Mouse (Mus musculus) heart, embryonic 15.5 days (tissue): Measurements from ENCODE around the gene Sorl1. TPM values are rescaled to one million over a fixed set of nuclear protein-coding genes. Genes with fewer than 3 reads are reported as not detected.

Experiments used
- ATAC-seq: fragments of 200-750 bp; cut with Nextera tagmentation; replicated peaks from 2 replicates; pipeline ENCODE4 v1.8.0; 2017; ENCODE audit warnings: low read depth, moderate TSS enrichment; ENCODE audit not compliant: insufficient number of reproducible peaks, insufficient read depth, low FRiP score
- H3K27ac ChIP-seq: fragments of 300-500 bp; sonication (generic); 2 replicates; pipeline ENCODE4 v1.5.1; 2015; ENCODE audit warnings: mild to moderate bottlenecking, inconsistent platforms
- H3K27me3 ChIP-seq: fragments of 300-500 bp; sonication (generic); 2 replicates; pipeline ENCODE4 v1.6.1; 2015; ENCODE audit warnings: inconsistent platforms
- H3K36me3 ChIP-seq: fragments of 300-500 bp; sonication (generic); 2 replicates; pipeline ENCODE4 v1.6.1; 2015; ENCODE audit warnings: mild to moderate bottlenecking, inconsistent platforms
- H3K4me1 ChIP-seq: fragments of 300-500 bp; sonication (generic); replicated peaks from 2 replicates; pipeline ENCODE4 v1.6.1; 2015; ENCODE audit warnings: inconsistent platforms
- H3K4me2 ChIP-seq: fragments of 300-500 bp; sonication (generic); 2 replicates; pipeline ENCODE4 v1.6.1; 2015; ENCODE audit warnings: inconsistent platforms, mild to moderate bottlenecking, moderate library complexity
- H3K4me3 ChIP-seq: fragments of 300-500 bp; sonication (generic); 2 replicates; pipeline ENCODE4 v1.5.1; 2015; ENCODE audit warnings: mild to moderate bottlenecking, inconsistent platforms
- H3K9ac ChIP-seq: fragments of 300-500 bp; sonication (generic); 2 replicates; pipeline ENCODE4 v1.6.1; 2015; ENCODE audit warnings: mild to moderate bottlenecking, inconsistent platforms
- H3K9me3 ChIP-seq: fragments of 300-500 bp; sonication (generic); replicated peaks from 2 replicates; pipeline ENCODE4 v1.6.1; 2016; ENCODE audit warnings: inconsistent platforms
- WGBS: fragments of 180-500 bp; shearing (Covaris S2); methylation state at CpG from one replicate; pipeline ENCODE4 v1.1.7; 2015; ENCODE audit warnings: mixed read lengths; 5-methylcytosine and 5-hydroxymethylcytosine counted together
- polyA plus RNA-seq: library from polyadenylated mRNA; unstranded; fragments of >200 nt; fragmentation: Nextera tagmentation; extraction: Ambion mirVana; gene quantifications from 2 replicates; pipeline ENCODE4 v1.2.1, GENCODE M21; 2015

Sorl1 gene
- 2.3 and 4.8 TPM in 2 replicates for polyA plus RNA-seq

DNA sequence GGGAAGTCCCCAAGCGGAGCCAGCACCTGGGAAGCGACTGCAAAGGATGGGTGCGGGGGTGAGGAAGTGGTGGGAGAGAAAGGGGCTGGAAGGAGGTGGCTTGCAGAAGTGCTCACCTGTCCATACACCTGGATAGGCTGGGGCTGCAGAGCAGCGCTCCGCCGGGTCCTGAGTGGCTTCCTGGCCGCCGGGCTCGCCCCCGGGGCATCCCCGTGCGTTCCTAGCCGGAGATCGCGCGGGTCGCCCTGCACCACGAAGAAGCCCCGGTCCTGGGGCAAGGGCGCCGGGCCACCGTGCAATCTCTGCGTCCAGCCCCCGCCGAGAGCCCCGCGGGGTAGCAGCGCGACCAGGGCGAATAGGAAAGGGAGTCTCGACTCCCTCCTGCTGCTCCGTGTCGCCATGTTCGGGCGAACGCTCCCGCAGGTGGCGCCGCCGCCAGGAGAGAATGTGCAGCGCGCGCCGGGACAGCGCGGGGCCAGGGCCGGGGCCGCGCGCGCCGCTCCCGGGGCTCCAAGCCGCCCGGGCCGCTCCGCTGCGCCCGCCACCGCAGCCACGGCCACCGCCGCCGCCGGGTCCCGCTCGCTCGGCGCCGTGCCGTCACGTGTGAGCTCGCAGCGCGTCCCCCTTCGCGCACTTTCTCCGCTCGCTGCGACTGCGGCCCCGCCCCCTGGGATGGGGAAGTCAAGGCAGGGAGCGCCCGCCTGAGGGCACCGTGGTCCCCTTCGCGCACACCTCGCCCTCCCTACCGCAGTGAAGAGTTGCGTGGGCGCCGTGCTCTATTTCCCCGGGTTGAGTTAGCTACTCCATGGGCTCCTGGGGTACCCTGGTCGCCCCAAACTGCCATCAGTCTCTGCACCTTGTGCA lies at the start of gene Sorl1:
Gene Sorl1 (minus strand): TSS at position 585 of the 864 bp plus-strand sequence.
- no peaks in the 10 kb centered on the region for H3K9me3 ChIP-seq
- peaks cover 29% of the 10 kb centered on the region for H3K27me3 ChIP-seq
- H3K4me3 ChIP-seq, result peak within 1 kb of the TSS; percentile 72
- peak within 1 kb of the TSS; percentile 67 for H3K9ac ChIP-seq
- ATAC-seq, result peak; percentile 78
- WGBS, result under 1% methylated on average over 78 of the region's 94 CpGs
- H3K4me2 ChIP-seq, result peak within 1 kb of the TSS; percentile 90
- H3K27ac ChIP-seq, result peak within 1 kb of the TSS; percentile 41; the same call in 1 of the 2 replicates
- peaks cover 12% of the 10 kb centered on the region for H3K4me1 ChIP-seq
- no peaks in the 10 kb centered on the region for H3K36me3 ChIP-seq

DNA sequence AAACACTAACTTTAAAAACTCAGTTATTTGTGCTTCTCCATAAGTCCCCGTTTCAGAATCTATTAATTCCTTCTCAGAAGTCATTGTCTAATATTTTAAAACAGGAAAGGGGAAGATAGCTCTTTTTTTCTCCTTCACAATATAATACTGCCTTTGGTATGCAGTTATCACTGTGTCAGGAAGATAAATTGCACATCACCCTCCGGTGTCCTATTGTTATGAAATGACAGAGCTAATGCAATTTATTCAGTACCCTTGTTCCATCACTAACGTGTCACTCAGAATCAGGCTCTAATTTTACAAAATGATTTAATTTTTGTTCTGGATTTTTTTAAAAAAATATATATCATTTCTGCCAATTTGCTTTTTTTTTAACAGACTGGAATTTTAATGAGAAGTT lies 49.7 kb upstream of the Sorl1 start:
- H3K4me2 ChIP-seq, result no peak overlapping the region
- H3K9me3 ChIP-seq, result no peaks in the 10 kb centered on the region
- no peak for ATAC-seq
- H3K36me3 ChIP-seq, result no peaks in the 10 kb centered on the region
- H3K9ac ChIP-seq, result no peak overlapping the region
- H3K27me3 ChIP-seq, result no peaks in the 10 kb centered on the region
- H3K27ac ChIP-seq, result no peak overlapping the region
- 56% methylated on average over 3 of the region's 3 CpGs for WGBS
- H3K4me1 ChIP-seq, result no peaks in the 10 kb centered on the region
- no peak overlapping the region for H3K4me3 ChIP-seq

DNA sequence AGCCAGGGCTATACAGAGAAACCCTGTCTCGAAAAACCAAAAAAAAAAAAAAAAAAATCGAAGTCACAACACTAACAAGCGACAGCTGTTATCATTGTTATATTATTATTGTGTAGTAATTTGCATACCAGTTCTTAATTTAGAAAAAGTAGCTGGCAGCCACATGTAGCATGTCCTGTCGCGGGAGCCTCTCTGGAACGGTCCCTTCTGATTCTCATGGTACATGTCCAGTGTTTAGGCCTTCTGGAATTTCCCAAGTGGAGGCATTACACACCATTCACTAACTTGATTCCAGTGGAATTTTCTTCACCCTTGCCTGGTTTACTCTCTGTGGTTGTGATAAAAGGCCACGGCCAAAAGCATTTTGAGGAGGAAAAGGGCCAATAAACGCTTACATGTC lies 45.4 kb upstream of the Sorl1 start:
- ATAC-seq, result no peak
- no peak overlapping the region for H3K4me2 ChIP-seq

DNA sequence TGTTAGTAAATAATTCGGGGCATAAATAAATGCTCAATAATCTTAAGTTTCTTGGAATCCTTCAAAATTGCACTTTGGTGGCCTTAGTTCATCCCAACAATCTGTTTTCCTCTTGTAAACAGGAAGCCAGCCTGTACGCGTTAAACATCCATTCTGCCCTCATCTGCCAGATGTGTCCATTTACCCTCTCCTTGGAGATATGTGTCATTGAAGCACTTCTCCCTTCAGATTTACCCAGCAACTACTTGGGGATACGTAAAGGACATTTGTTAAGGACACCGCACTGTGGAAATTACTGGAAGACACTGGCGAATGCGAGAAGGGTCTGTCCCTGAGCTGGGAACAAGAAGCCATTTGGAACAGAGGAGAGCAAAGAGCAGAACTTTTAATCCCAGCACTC lies 44.9 kb upstream of the Sorl1 start:
- Histone ChIP-seq H3K27me3 (no peaks in the 10 kb centered on the region), H3K27ac (no peak overlapping the region), H3K9me3 (no peaks in the 10 kb centered on the region), H3K4me2 (no peak overlapping the region), H3K36me3 (no peaks in the 10 kb centered on the region), H3K4me3 (no peak overlapping the region), H3K4me1 (no peaks in the 10 kb centered on the region), H3K9ac (no peak overlapping the region)
- ATAC-seq, result no peak
- 88% methylated on average over 7 of the region's 7 CpGs for WGBS

More for the DNA sequence above, 45.4 kb upstream of the Sorl1 start:
- 81% methylated on average over 8 of the region's 8 CpGs for WGBS
- H3K36me3 ChIP-seq, result no peaks in the 10 kb centered on the region
- no peaks in the 10 kb centered on the region for H3K27me3 ChIP-seq
- H3K4me3 ChIP-seq, result no peak overlapping the region
- no peaks in the 10 kb centered on the region for H3K4me1 ChIP-seq
- no peak overlapping the region for H3K9ac ChIP-seq
- no peak overlapping the region for H3K27ac ChIP-seq
- H3K9me3 ChIP-seq, result no peaks in the 10 kb centered on the region

DNA sequence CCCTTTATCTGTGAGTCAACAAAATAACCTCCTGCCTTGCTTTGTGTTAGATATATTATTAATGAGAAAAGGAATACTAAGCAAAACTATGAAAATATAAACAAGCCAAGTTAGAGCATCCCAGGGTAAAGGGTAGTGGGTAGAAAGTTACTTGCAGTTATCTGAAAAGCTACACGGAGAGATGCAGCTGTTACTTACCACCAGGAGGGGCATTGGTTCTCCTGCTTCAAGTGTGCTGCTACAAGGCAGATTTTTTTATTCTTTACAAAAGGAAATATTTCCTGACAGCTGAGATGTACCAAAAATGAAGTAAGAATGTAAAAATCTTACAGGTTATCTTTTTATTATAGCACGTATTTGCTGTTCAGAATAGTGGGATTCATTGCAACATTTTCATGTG lies 40.8 kb upstream of the Sorl1 start:
- WGBS, result 70% methylated on average over 2 of the region's 2 CpGs
- no peak overlapping the region for H3K4me3 ChIP-seq
- H3K9ac ChIP-seq, result no peak overlapping the region
- no peak overlapping the region for H3K27ac ChIP-seq
- no peak overlapping the region for H3K4me2 ChIP-seq
- 0 out of 2 replicates have a peak, but pooled peaks cover 3% of the 10 kb centered on the region for H3K4me1 ChIP-seq
- no peak for ATAC-seq
- no peaks in the 10 kb centered on the region for H3K27me3 ChIP-seq
- H3K36me3 ChIP-seq, result no peaks in the 10 kb centered on the region
- no peaks in the 10 kb centered on the region for H3K9me3 ChIP-seq

DNA sequence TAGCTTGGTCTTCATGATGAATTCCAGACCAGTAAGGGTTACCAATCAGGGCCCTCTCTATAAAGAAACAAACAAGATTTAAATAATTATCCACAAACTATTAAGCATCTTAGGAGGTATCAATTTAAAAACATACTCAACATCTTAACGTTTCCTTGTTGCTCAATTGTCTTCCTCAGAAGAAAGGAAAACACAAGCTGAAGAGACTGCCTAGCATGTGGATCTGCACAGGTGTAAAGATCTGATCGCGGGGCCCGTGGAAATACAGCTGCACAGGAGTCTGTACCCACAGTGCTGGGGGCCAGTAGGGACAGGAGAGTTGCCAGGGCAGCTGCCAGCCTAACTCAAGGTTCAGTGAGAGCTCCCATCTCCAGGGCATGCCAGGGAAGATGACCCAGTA lies 38.9 kb upstream of the Sorl1 start:
- Histone ChIP-seq H3K9ac (no peak overlapping the region), H3K27ac (no peak overlapping the region), H3K4me1 (0 out of 2 replicates have a peak, but pooled peaks cover 3% of the 10 kb centered on the region), H3K4me3 (no peak overlapping the region), H3K36me3 (no peaks in the 10 kb centered on the region), H3K27me3 (no peaks in the 10 kb centered on the region), H3K9me3 (no peaks in the 10 kb centered on the region), H3K4me2 (no peak overlapping the region)
- no peak for ATAC-seq
- 78% methylated on average over 4 of the region's 4 CpGs for WGBS

DNA sequence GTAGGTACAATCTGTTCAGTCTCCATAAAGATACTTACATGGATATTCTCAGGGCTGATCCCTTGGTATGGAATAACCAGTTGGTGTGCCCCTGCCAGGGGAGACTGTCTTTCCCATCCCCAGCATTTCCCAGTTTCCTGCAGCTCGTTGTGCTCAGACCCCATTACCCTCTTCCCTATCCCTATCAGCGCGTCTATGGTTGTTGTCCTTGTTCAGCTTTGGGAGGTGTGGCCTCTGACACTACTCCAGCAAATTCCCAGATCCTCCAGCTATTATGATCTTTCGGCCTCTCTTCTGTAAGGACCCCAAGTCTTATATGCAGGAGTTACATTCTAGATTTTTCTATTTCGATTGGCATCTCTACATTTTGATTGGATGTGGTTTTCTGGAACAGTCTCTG lies 35.3 kb upstream of the Sorl1 start:
- Histone ChIP-seq H3K9ac (no peak overlapping the region), H3K4me3 (no peak overlapping the region), H3K4me2 (no peak overlapping the region), H3K4me1 (0 out of 2 replicates have a peak, but pooled peaks cover 3% of the 10 kb centered on the region), H3K36me3 (no peaks in the 10 kb centered on the region), H3K27me3 (no peaks in the 10 kb centered on the region), H3K9me3 (no peaks in the 10 kb centered on the region), H3K27ac (no peak overlapping the region)
- 57% methylated on average over 5 of the region's 5 CpGs for WGBS
- no peak for ATAC-seq

DNA sequence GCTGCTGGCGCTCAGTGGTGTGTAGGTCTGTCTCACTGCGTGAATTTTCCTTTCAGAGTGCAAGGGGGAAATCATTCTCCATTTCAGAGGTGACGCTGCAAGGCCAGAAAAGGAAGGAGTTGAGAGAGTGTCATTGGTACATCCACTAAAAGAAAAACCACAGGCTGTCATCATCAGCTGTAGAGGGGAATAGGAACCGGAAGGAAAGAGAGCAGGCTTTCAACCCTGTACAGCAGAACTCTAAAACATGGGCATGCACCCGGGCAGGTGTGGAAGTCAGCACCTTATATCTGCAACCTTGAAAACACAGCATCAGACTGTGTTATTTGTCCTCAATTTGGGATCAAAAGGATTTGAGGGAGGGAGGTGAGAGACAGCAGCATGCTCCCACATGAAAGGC lies 34.6 kb upstream of the Sorl1 start:
- Histone ChIP-seq H3K4me3 (no peak overlapping the region), H3K36me3 (no peaks in the 10 kb centered on the region), H3K9me3 (no peaks in the 10 kb centered on the region), H3K9ac (no peak overlapping the region), H3K27ac (no peak overlapping the region), H3K4me1 (0 out of 2 replicates have a peak, but pooled peaks cover 3% of the 10 kb centered on the region), H3K4me2 (no peak overlapping the region), H3K27me3 (no peaks in the 10 kb centered on the region)
- ATAC-seq, result no peak
- 57% methylated on average over 5 of the region's 5 CpGs for WGBS

DNA sequence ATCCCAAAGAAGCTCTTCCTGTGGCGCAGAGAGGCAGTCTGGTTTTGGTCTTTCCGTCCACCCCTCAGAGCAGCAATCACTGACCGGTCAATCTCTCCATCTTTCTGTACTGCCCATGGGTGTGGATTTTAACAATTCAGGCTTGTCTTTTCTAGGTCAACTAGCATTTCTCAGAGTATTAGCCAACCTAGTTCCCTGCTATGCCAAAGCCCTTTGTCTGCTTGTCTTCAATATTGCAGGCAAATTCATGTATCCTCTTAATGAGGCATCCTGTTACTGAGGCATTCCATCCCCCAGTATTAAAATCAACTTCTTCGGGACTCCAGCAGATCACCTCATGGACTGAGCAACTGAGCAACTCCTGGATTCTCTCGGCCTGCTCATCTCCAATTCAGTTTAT lies 33.9 kb upstream of the Sorl1 start:
- Histone ChIP-seq H3K4me1 (0 out of 2 replicates have a peak, but pooled peaks cover 3% of the 10 kb centered on the region), H3K9me3 (no peaks in the 10 kb centered on the region), H3K9ac (no peak overlapping the region), H3K36me3 (no peaks in the 10 kb centered on the region), H3K27ac (no peak overlapping the region), H3K27me3 (no peaks in the 10 kb centered on the region), H3K4me3 (no peak overlapping the region), H3K4me2 (no peak overlapping the region)
- 87% methylated on average over 5 of the region's 5 CpGs for WGBS
- no peak for ATAC-seq

DNA sequence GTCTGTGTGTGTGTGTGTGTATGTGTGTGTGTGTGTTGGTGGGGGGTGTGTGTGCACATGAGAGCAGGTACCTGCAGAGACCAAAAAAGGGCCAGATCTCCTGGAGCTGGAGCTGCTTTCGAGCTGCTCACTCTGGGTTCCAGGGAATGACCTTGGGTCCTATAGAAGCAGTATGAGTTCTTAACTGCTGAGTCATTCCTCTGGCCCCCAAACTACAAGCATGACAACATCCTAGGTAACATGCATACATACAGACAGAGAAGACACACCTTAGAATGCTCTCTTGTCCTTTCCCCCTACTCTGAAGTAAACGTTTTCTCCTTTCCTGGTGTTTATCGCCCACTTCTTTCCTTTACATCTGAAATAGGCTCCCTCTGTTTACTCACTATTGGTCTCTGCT lies 32.5 kb upstream of the Sorl1 start:
- Histone ChIP-seq H3K4me3 (no peak overlapping the region), H3K27me3 (no peaks in the 10 kb centered on the region), H3K9ac (no peak overlapping the region), H3K4me2 (no peak overlapping the region), H3K4me1 (0 out of 2 replicates have a peak, but pooled peaks cover 3% of the 10 kb centered on the region), H3K9me3 (no peaks in the 10 kb centered on the region), H3K36me3 (no peaks in the 10 kb centered on the region), H3K27ac (no peak overlapping the region)
- no peak for ATAC-seq
- WGBS, result 76% methylated on average over 3 of the region's 3 CpGs

DNA sequence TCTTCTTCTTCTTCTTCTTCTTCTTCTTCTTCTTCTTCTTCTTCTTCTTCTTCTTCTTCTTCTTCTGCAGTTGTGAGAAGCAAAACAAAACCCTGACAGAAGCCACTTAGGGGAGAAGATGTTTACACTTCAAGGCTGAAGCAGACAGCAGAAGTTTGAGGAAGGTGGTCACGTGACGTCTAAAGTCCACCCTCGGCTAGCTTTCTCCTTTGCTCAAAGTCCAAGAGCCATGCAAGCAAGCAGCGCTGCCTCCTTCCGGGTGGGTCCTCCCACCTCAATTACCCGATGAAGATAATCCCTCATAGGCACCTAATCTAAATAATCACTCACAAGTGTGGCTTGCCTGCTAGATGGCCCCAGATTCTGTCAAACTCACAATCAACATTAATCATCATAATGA lies 30.6 kb upstream of the Sorl1 start:
- Histone ChIP-seq H3K27ac (no peak overlapping the region), H3K27me3 (no peaks in the 10 kb centered on the region), H3K36me3 (no peaks in the 10 kb centered on the region), H3K9me3 (no peaks in the 10 kb centered on the region), H3K4me1 (no peaks in the 10 kb centered on the region), H3K9ac (no peak overlapping the region), H3K4me2 (no peak overlapping the region), H3K4me3 (no peak overlapping the region)
- 67% methylated on average over 6 of the region's 6 CpGs for WGBS
- ATAC-seq, result no peak

DNA sequence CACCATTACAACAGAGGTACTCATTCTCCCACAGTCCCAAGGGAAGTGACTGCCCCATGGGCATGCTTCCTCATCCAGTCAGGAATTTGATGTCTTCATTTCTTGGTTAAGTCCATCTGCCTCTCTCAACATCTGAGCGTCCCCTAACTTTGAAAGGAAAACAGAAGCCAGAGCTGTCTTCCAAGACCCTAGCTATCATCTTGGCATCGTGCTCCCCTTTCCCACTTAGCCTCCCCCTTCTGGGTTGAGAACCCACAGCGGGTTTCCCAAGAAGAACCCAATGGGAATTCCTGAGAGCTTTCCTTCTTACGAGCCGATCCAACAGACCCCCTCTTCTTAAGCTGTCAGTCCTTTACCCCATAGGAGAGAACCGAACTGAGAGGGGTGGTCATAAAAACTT lies 24.7 kb upstream of the Sorl1 start:
- Histone ChIP-seq H3K36me3 (no peaks in the 10 kb centered on the region), H3K27me3 (no peaks in the 10 kb centered on the region), H3K4me1 (no peaks in the 10 kb centered on the region), H3K9me3 (no peaks in the 10 kb centered on the region), H3K27ac (no peak overlapping the region), H3K4me3 (no peak overlapping the region), H3K4me2 (no peak overlapping the region), H3K9ac (no peak overlapping the region)
- no peak for ATAC-seq
- WGBS, result 79% methylated on average over 6 of the region's 6 CpGs
